Mouse (Mus musculus) hindbrain, embryonic 14.5 days (tissue): ENCODE measurements around the gene Dchs1. TPM values are rescaled to one million over a fixed set of nuclear protein-coding genes. Genes with fewer than 3 reads are reported as not detected.
"Not testable (repeated sequence)": the region's sequence is repeated elsewhere in the genome, so short reads cannot be mapped to it uniquely, and the experiment has no call there.

ENCODE experiments used
- ATAC-seq: fragments of 200-750 bp; cut with Nextera tagmentation; 2 replicates; pipeline ENCODE4 v1.8.0; 2017; ENCODE audit warnings: moderate number of reproducible peaks, mild to moderate bottlenecking, moderate TSS enrichment, moderate library complexity; ENCODE audit not compliant: low FRiP score
- DNase-seq: peaks from one replicate; pipeline ENCODE4 v3.0.0-alpha.2; 2015; ENCODE audit warnings: low spot score
- H3K27ac ChIP-seq: fragments of 300-500 bp; sonication (generic); 2 replicates; pipeline ENCODE4 v1.5.1; 2014; ENCODE audit warnings: mild to moderate bottlenecking, moderate library complexity
- H3K27me3 ChIP-seq: fragments of 300-500 bp; sonication (generic); 2 replicates; pipeline ENCODE4 v1.6.1; 2014; ENCODE audit warnings: mild to moderate bottlenecking, low read length, mixed read lengths; ENCODE audit not compliant: control insufficient read depth, insufficient read depth
- H3K36me3 ChIP-seq: fragments of 300-500 bp; sonication (generic); replicated peaks from 2 replicates; pipeline ENCODE4 v1.6.1; 2014; ENCODE audit not compliant: control insufficient read depth, insufficient read depth
- H3K4me1 ChIP-seq: fragments of 300-500 bp; sonication (generic); replicated peaks from 2 replicates; pipeline ENCODE4 v1.6.1; 2014; ENCODE audit warnings: antibody characterized with exemption, low read length, mixed read lengths; ENCODE audit not compliant: control insufficient read depth, insufficient read depth
- H3K4me2 ChIP-seq: fragments of 300-500 bp; sonication (generic); replicated peaks from 2 replicates; pipeline ENCODE4 v1.6.1; 2014; ENCODE audit warnings: mild to moderate bottlenecking, moderate library complexity
- H3K4me3 ChIP-seq: fragments of 300-500 bp; sonication (generic); replicated peaks from 2 replicates; pipeline ENCODE4 v1.5.1; 2014; ENCODE audit warnings: mild to moderate bottlenecking, low read length
- H3K9ac ChIP-seq: fragments of 300-500 bp; sonication (generic); 2 replicates; pipeline ENCODE4 v1.6.1; 2014
- H3K9me3 ChIP-seq: fragments of 300-500 bp; sonication (generic); 2 replicates; pipeline ENCODE4 v1.6.1; 2016; ENCODE audit warnings: low read length; ENCODE audit not compliant: control insufficient read depth
- WGBS: fragments of 180-500 bp; shearing (Covaris S2); extraction: QIAGEN DNeasy Blood & Tissue Kit; methylation state at CpG from one replicate; pipeline ENCODE4 v1.1.7; 2014; 5-methylcytosine and 5-hydroxymethylcytosine counted together
- polyA plus RNA-seq: library from polyadenylated mRNA; unstranded; fragments of >200 nt; fragmentation: Nextera tagmentation; extraction: Ambion mirVana; gene quantifications from 2 replicates; pipeline ENCODE4 v1.2.1, GENCODE M21; 2014

The Dchs1 gene
- polyA plus RNA-seq, 1 experiment from 2014 or later: 23.2 TPM

DNA sequence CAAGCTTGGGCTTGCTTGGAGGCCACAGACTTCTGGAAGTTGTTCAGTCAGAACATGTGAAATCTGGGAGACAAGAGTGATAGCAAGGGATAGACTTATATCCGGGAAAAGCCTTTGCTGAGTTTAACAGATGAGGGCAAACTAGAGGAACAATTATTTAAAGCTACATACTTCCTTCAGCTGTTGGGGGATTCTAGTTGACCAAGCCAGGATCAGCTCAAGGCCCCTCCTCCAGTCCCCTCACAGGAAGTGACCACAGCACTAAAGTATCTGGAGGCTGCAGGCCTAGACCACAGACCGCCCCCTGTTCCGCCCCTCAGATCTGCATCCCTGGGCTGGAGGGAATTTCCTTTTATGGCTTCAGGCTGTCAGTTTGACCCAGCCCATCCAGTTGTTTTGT is 48.5 kb downstream of the Dchs1 start:
- ATAC-seq: no peak
- Histone ChIP-seq H3K27me3 (no peaks in the 10 kb centered on the region), H3K9me3 (no peaks in the 10 kb centered on the region), H3K4me2 (peak overlapping the region; percentile 90), H3K27ac (no peak overlapping the region; the same call in 1 of the 2 replicates), H3K36me3 (peaks cover 49% of the 10 kb centered on the region), H3K4me1 (peaks cover 19% of the 10 kb centered on the region), H3K4me3 (no peak overlapping the region), H3K9ac (no peak overlapping the region; the same call in 1 of the 2 replicates)
- DNase-seq: no peak
- WGBS: 31% methylated on average over 3 of the region's 3 CpGs

DNA sequence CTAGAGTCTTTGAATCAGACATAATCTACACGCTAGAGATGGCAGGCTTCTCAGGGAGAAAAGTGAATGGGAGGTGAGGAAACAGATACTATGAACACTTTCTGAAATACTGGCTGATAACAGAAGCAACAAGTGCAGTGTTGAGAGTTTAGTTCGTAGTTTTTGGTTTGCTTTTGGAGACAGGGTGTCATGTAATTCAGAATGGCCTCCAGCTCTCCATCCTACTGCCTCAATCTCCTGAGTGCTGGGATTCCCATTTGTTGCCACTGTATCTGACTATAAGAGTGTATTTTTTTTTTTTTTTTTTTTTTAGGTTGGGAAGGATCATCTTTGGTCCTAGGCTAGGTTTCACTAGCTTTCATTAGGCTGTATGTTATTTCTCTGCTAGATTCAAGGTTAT is 49.2 kb downstream of the Dchs1 start:
- H3K4me1 ChIP-seq: peaks cover 16% of the 10 kb centered on the region
- WGBS: 82% methylated on average over 2 of the region's 2 CpGs
- H3K4me2 ChIP-seq: peak overlapping the region; percentile 90
- H3K36me3 ChIP-seq: peaks cover 55% of the 10 kb centered on the region
- DNase-seq (no peak), ATAC-seq (no peak)
- H3K9me3 ChIP-seq: no peaks in the 10 kb centered on the region
- H3K4me3 ChIP-seq: peak overlapping the region; percentile 65
- no peak overlapping the region for H3K27ac ChIP-seq
- no peaks in the 10 kb centered on the region for H3K27me3 ChIP-seq
- H3K9ac ChIP-seq: peak overlapping the region; percentile 91; the same call in 1 of the 2 replicates

DNA sequence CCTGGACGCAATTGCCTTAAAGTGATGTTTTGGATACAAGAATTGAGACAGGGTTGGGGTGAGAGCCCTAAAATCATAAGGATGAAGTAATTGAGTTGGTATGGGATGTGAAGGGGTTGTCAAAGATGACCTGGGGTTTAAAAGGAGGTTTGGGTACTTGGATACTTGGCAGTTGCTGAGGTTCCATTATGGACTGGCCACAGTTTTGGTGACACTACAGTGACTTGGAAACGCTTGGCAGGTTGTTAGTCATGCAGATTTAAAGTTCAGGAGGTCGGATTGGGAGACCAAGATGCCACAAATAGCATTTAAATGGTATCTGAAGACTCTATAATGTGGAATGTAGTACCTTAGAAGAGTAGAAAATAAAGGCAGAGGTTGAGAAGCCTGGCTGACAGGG is 49.8 kb downstream of the Dchs1 start:
- H3K4me3 ChIP-seq: peak overlapping the region; percentile 65
- H3K9ac ChIP-seq: peak overlapping the region; percentile 91
- no peaks in the 10 kb centered on the region for H3K9me3 ChIP-seq
- H3K27ac ChIP-seq: no peak overlapping the region
- H3K4me2 ChIP-seq: peak overlapping the region; percentile 90
- ATAC-seq: no peak
- no peak for DNase-seq
- H3K4me1 ChIP-seq: peaks cover 15% of the 10 kb centered on the region
- 35% methylated on average over 3 of the region's 3 CpGs for whole genome bisulfite sequencing
- H3K36me3 ChIP-seq: peaks cover 55% of the 10 kb centered on the region
- no peaks in the 10 kb centered on the region for H3K27me3 ChIP-seq

DNA sequence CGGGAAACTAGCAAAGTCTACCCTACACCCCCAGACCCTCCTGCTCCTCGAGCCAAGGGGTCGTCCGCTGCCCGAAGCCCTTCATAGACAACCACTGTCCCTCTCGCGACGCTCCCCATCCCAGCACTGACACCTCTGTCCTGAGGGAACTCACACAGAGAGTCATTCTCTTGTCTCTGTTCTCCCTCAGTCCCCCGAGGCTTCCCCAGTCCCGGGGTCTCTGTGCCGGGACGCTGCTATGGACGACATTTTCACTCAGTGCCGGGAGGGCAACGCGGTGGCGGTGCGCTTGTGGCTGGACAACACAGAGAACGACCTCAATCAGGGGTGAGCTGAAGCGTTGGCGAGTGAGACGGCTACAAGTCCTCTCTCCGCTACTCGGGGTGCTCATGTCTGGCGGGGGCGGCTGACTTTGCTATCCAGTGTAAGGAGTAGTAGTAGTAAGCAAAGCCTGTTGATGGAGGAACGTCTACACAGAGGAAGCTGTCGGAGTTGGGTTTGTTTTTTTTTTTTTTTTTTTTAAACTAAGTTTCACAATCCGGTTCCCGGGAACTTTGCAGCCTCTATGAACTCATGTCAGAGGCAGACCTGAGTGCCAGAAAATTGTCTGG is 50.4 kb downstream of the Dchs1 start, which contains the start of gene Rrp8:
TSS of gene Rrp8 (minus strand) at position 475 of the 611 bp plus-strand sequence.
- no peak for DNase-seq
- H3K9ac ChIP-seq: peak within 1 kb of the TSS; percentile 91
- H3K9me3 ChIP-seq: no peaks in the 10 kb centered on the region
- WGBS: under 1% methylated on average over 30 of the region's 30 CpGs
- H3K27me3 ChIP-seq: no peaks in the 10 kb centered on the region
- peak within 1 kb of the TSS; percentile 65 for H3K4me3 ChIP-seq
- H3K4me2 ChIP-seq: peak within 1 kb of the TSS; percentile 90
- H3K36me3 ChIP-seq: peaks cover 55% of the 10 kb centered on the region
- peak within 1 kb of the TSS; percentile 69 for H3K27ac ChIP-seq
- peaks cover 15% of the 10 kb centered on the region for H3K4me1 ChIP-seq
- ATAC-seq: peak; percentile 21; the same call in 1 of the 2 replicates

DNA sequence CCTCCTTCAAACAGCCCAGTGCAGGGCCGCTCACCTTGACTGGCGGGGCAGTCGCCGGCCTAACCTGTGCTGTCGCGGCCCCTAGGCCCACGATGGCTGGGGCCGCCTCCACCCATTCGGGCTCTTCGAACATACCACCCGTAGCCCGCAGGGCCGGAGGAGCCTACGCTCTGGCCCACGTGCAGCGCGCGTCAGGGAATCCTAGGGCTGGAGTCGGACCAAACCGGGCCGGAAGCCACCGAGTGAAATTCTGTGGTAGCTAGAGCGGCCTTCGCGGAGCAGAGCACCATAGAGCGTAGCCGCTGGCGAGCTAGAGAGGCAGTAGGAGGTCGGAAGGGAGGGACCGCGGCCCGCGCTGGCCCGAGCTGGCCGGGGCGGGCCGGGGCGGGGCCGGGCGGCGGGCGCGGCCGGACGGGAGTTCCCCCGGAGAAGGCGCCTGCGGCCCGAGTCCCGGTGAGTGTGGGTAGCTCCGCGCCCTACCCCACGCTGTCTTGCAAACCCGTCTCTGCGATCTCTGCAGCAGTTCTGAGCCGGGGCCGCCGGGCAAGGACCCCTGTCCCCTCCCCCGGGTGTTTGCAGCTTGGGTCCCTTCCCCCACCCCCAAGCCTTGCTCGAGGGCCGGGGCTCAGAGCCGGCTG is 51.1 kb downstream of the Dchs1 start, which contains the start of gene Ilk:
TSS of gene Ilk (plus strand) at position 329 of the 638 bp plus-strand sequence.
- peak; percentile 85 for DNase-seq
- ATAC-seq: peak; percentile 98
- Histone ChIP-seq H3K4me2 (peak within 1 kb of the TSS; percentile 90), H3K9ac (peak within 1 kb of the TSS; percentile 91), H3K4me3 (peak within 1 kb of the TSS; percentile 65), H3K27ac (peak within 1 kb of the TSS; percentile 69), H3K9me3 (no peaks in the 10 kb centered on the region), H3K27me3 (no peaks in the 10 kb centered on the region), H3K36me3 (peaks cover 55% of the 10 kb centered on the region), H3K4me1 (peaks cover 15% of the 10 kb centered on the region)
- under 1% methylated on average over 56 of the region's 62 CpGs for WGBS

DNA sequence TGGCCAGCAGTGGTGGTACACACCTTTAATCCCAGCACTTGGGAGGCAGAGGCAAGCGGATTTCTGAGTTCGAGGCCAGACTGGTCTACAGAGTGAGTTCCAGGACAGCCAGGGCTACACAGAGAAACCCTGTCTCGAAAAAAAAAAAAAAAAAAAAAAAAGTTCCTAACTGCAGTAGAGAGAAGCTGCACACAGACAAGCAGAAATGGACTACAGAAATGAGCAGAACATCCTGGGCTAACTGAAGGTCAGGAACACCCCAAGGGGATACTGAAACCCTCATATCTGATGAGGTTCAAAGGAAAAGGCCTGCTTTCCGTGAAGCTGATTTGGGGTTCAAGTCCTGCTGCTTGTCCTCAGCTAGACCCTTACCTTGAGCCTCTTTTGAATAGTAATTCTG is 52.0 kb downstream of the Dchs1 start:
- H3K4me1 ChIP-seq: peaks cover 15% of the 10 kb centered on the region
- H3K36me3 ChIP-seq: peaks cover 55% of the 10 kb centered on the region
- H3K27ac ChIP-seq, ATAC-seq, H3K9me3 ChIP-seq, H3K27me3 ChIP-seq, DNase-seq: not testable (repeated sequence)
- H3K9ac ChIP-seq: peak overlapping the region; percentile 91
- peak overlapping the region; percentile 65 for H3K4me3 ChIP-seq
- WGBS: 60% methylated on average over 3 of the region's 4 CpGs
- peak overlapping the region; percentile 90 for H3K4me2 ChIP-seq

DNA sequence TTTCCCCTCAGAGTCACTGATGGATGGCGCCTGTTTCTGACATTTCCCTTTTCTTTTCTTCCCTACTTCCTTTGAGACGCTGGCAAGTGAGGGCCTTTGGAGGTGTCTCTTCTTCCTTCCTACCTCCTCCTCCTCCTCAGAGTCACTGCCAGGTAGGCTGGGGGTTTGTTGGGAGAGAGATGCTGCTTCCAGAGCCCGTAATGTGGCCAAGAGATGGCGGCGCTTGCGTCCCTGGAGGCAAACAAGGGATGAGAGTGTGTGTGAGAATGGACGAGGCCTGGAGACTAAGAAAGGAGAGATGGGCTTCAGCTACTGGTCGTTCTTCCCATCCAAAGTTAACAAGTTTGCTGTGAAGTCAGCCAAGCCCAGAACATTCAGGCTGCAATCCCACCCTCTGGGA is 52.6 kb downstream of the Dchs1 start:
- Histone ChIP-seq H3K36me3 (peaks cover 55% of the 10 kb centered on the region), H3K4me2 (peak overlapping the region; percentile 90; the same call in 1 of the 2 replicates), H3K27me3 (no peaks in the 10 kb centered on the region), H3K4me3 (no peak overlapping the region), H3K4me1 (peaks cover 15% of the 10 kb centered on the region), H3K9me3 (no peaks in the 10 kb centered on the region), H3K27ac (no peak overlapping the region), H3K9ac (no peak overlapping the region)
- DNase-seq (no peak), ATAC-seq (no peak)
- 86% methylated on average over 8 of the region's 8 CpGs for WGBS

DNA sequence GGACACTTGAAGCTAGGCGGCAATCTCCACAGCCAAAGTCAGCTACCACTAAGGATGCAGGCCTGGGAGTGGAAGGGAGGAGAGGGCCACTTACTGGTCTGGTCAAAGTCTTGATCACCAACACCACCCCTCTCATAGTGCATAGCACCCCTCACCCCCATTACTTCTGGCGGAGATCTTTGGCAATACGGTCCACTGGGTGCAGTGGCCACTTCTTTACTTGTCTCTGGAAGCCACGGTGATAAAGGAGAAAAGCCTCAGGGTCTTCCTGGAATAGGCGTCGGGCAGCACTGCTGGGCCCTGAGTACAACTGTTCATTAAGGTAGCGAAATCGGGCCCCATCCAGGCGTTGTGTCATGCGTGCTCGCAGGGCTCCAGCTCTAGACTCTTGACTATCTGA is 53.6 kb downstream of the Dchs1 start:
- ATAC-seq: no peak
- Histone ChIP-seq H3K36me3 (peaks cover 57% of the 10 kb centered on the region), H3K9ac (no peak overlapping the region), H3K4me1 (peaks cover 12% of the 10 kb centered on the region), H3K9me3 (no peaks in the 10 kb centered on the region), H3K4me2 (no peak overlapping the region), H3K27me3 (no peaks in the 10 kb centered on the region), H3K27ac (no peak overlapping the region), H3K4me3 (no peak overlapping the region)
- no peak for DNase-seq
- 96% methylated on average over 11 of the region's 11 CpGs for WGBS

DNA sequence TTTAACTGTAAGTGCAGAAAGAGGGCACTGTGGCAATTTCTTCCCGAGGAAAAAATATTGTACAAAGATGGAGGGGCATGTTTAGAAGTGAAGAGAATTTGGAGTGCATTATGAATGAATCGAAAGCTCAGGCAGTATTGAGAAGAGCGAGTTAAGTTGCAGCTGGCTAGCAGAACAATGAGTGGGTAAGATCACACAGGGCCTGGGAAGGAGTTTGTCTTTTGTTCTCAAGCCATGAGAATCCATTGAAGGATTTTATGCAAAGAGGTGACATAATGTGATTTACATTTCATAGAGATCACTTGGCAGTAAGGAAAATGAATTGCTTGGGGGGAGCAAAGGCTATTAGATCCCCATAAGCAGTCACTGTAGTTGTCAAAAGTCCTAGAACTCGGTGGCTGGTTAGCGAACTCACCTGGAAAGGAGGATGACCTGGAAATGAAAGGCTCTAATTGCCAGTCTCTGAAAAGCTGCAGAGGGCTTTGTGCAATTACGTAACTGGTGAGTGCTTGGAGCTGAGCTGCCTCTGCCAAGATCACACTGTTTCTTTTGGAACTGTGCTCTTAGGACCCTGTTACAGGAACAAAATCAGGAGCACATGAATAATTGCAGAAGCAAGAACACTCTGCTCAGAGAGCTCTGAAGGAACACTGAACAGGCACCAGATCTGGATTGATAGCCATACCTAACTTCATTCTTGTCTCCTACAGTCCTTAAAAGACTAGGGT is 58.6 kb downstream of the Dchs1 start:
- H3K9ac ChIP-seq: no peak overlapping the region
- H3K9me3 ChIP-seq: no peaks in the 10 kb centered on the region
- no peak overlapping the region for H3K4me2 ChIP-seq
- H3K4me1 ChIP-seq: no peaks in the 10 kb centered on the region
- DNase-seq (no peak), ATAC-seq (no peak)
- H3K4me3 ChIP-seq: no peak overlapping the region
- 39% methylated on average over 6 of the region's 6 CpGs for WGBS
- H3K27ac ChIP-seq: no peak overlapping the region
- H3K36me3 ChIP-seq: peaks cover 48% of the 10 kb centered on the region
- H3K27me3 ChIP-seq: no peaks in the 10 kb centered on the region
